In the genomic region with DNA sequence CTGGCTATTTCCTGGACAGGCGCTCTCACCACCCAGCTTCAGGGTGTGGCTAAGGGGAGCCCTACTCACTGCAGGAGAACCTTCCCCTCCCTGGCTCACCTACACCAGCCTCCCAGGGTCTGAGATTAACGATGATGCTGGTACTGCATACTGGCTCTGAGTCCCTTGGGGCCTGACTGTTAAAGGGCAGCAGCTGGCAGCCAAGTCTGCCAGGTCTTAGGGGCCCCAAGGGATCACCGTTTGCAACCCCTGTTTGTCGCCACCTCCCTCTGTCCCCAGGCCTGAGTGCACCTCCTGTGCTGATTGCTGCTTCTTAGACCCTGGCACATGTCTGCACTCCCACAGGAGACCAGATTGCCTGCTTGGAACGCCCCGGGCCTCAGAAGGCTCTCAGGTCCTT, we compare ENCODE assay signal across 29 mouse cellular contexts. TPM values are rescaled to one million over a fixed set of nuclear protein-coding genes. Genes with fewer than 3 reads are reported as not detected.
DNase-seq lines count a peak whose midpoint lies in the region; ATAC-seq and TF ChIP-seq lines count a peak whose summit lies in the region.
"Had no signal": no experiment of that assay in that cellular context is flagged by ENCODE, and none has a peak within 500 bp of the region (broad histone marks: within the 10 kb centered on the region; RNA-seq: fewer than 3 reads in every experiment).

No protein-coding gene starts in this region.

- no peak overlapping the region for H3K4me3 ChIP-seq in hindbrain, postnatal 0 days (ENCODE audit: low read length)
- H3K4me3 ChIP-seq in hindbrain, embryonic 12.5 days, result no peak overlapping the region
- H3K4me3 ChIP-seq in E14TG2a.4 (replicated peaks; ENCODE audit: low read length), result peak overlapping the region; percentile 30
- H3K4me3 ChIP-seq: erythroblast, embryonic 14.5 days; forebrain, embryonic 15.5 days; left cerebral cortex, adult 2 months; limb, embryonic 15.5 days; liver, embryonic 15.5 days; midbrain, embryonic 10.5 days; stomach, embryonic 15.5 days had no signal

- H3K27me3 ChIP-seq in hindbrain, postnatal 0 days (ENCODE audit: insufficient read depth, low read length), result no peaks in the 10 kb centered on the region
- peaks cover 63% of the 10 kb centered on the region for H3K27me3 ChIP-seq in hindbrain, embryonic 12.5 days
- peaks cover 15% of the 10 kb centered on the region for H3K27me3 ChIP-seq in E14TG2a.4 (ENCODE audit: insufficient read depth, low read length)
- H3K27me3 ChIP-seq: forebrain, embryonic 15.5 days had no signal

- 0 out of 2 replicates have a peak overlapping the region, but pooled peaks have one; percentile 9 for H3K9ac ChIP-seq in hindbrain, postnatal 0 days (replicated peaks; ENCODE audit: low read length)
- H3K9ac ChIP-seq in hindbrain, embryonic 12.5 days, result no peak overlapping the region
- H3K9ac ChIP-seq: forebrain, embryonic 15.5 days; limb, embryonic 15.5 days; liver, embryonic 15.5 days; stomach, embryonic 15.5 days had no signal

- H3K4me1 ChIP-seq in hindbrain, postnatal 0 days (ENCODE audit: insufficient read depth, low read length), result peaks cover 19% of the 10 kb centered on the region
- peaks cover 52% of the 10 kb centered on the region for H3K4me1 ChIP-seq in hindbrain, embryonic 12.5 days
- H3K4me1 ChIP-seq in E14TG2a.4 (replicated peaks; ENCODE audit: low read depth, low read length), result peaks cover 90% of the 10 kb centered on the region

- H3K9me3 ChIP-seq in hindbrain, postnatal 0 days (ENCODE audit: low read length), result no peaks in the 10 kb centered on the region
- no peaks in the 10 kb centered on the region for H3K9me3 ChIP-seq in hindbrain, embryonic 12.5 days (replicated peaks)
- H3K9me3 ChIP-seq in E14TG2a.4 (ENCODE audit: low read length), result no peaks in the 10 kb centered on the region
- H3K9me3 ChIP-seq: forebrain, embryonic 15.5 days; limb, embryonic 15.5 days; liver, embryonic 15.5 days; midbrain, embryonic 10.5 days; stomach, embryonic 15.5 days had no signal

- no peak overlapping the region for H3K27ac ChIP-seq in hindbrain, postnatal 0 days
- H3K27ac ChIP-seq in hindbrain, embryonic 12.5 days, result no peak overlapping the region
- H3K27ac ChIP-seq: forebrain, embryonic 15.5 days; left cerebral cortex, adult 2 months; limb, embryonic 15.5 days; liver, embryonic 15.5 days; macrophage; midbrain, embryonic 10.5 days; stomach, embryonic 15.5 days had no signal

- WGBS in hindbrain, postnatal 0 days, result 38% methylated on average over 6 of the region's 6 CpGs
- 48% methylated on average over 6 of the region's 6 CpGs for WGBS in hindbrain, embryonic 12.5 days

- ATAC-seq in cerebellum, adult (ENCODE audit: insufficient number of reproducible peaks, low FRiP score, low TSS enrichment), result no peak
- ATAC-seq in hindbrain, postnatal 0 days, result no peak
- ATAC-seq in hindbrain, embryonic 12.5 days (ENCODE audit: low FRiP score), result no peak
- ATAC-seq: forebrain, embryonic 15.5 days; lung, postnatal 0 days; midbrain, embryonic 16.5 days had no signal

- no peak for TF ChIP-seq CTCF in hindbrain, postnatal 0 days (IDR thresholded peaks at IDR 0.05; ENCODE audit: low read depth)
- no peak for TF ChIP-seq CTCF in E14TG2a.4 (conservative IDR thresholded peaks at IDR 0.05; ENCODE audit: low read length)

- DNase-seq in cerebellum, adult 9-11 months, result peak; percentile 43
- DNase-seq in hindbrain, postnatal 0 days (ENCODE audit: low spot score), result no peak
- DNase-seq in spleen, postnatal 36 days (ENCODE audit: low spot score in 2 of 2), result peak; percentile 78 to 80
- DNase-seq in lung, adult 18-20 months, result no peak
- DNase-seq: adrenal gland, postnatal 14 days; cerebellum, adult 8-10 months; gastrocnemius, postnatal 14 days; heart, adult 11 months; kidney, adult 2 months; kidney, postnatal 10 days; right cerebral cortex, postnatal 14 days; thymus, postnatal 25 days had no signal

- no peak overlapping the region for H3K4me2 ChIP-seq in hindbrain, postnatal 0 days (ENCODE audit: low read depth, low read length)
- H3K4me2 ChIP-seq in hindbrain, embryonic 12.5 days (replicated peaks), result no peak overlapping the region
- H3K4me2 ChIP-seq: forebrain, embryonic 15.5 days; heart, embryonic 11.5 days; limb, embryonic 15.5 days; liver, embryonic 15.5 days; stomach, embryonic 15.5 days had no signal

- no peaks in the 10 kb centered on the region for H3K36me3 ChIP-seq in hindbrain, postnatal 0 days (ENCODE audit: insufficient read depth, low read length)
- no peaks in the 10 kb centered on the region for H3K36me3 ChIP-seq in hindbrain, embryonic 12.5 days
- H3K36me3 ChIP-seq in E14TG2a.4 (ENCODE audit: insufficient read depth, low read length), result no peaks in the 10 kb centered on the region
- H3K36me3 ChIP-seq: forebrain, embryonic 15.5 days; limb, embryonic 15.5 days; liver, embryonic 15.5 days; midbrain, embryonic 10.5 days; stomach, embryonic 15.5 days had no signal

RNA-seq across cellular contexts. Expression of a gene that starts 7.3 kb away (rescaled TPM):
- total RNA-seq in hindbrain, postnatal 0 days (2014; rRNA removed), result 230 and 246 TPM in 2 replicates
- polyA plus RNA-seq in hindbrain, postnatal 0 days (2015; fragmentation: Nextera tagmentation; extraction: Ambion mirVana), result 51.4 and 52.9 TPM in 2 replicates
- 23.0 and 25.6 TPM in 2 replicates for polyA plus RNA-seq in hindbrain, embryonic 12.5 days (2016; fragmentation: Nextera tagmentation; extraction: Ambion mirVana)
- total RNA-seq: hematopoietic stem cell, adult 5-6 weeks had no signal
- polyA plus RNA-seq: C2C12; erythroblast, embryonic 14.5 days had no signal

RNA-seq across cellular contexts. Expression of a gene that starts 45.2 kb away (rescaled TPM):
- 0.43 and 1.3 TPM in 2 replicates for total RNA-seq in hindbrain, postnatal 0 days (2014; rRNA removed)
- 0.24 and 0.45 TPM in 2 replicates for polyA plus RNA-seq in hindbrain, postnatal 0 days (2015; fragmentation: Nextera tagmentation; extraction: Ambion mirVana)
- polyA plus RNA-seq in hindbrain, embryonic 12.5 days (2016; fragmentation: Nextera tagmentation; extraction: Ambion mirVana), result 0.30 TPM in 1 of 2 replicates, not detected in the other
- polyA plus RNA-seq: C2C12; erythroblast, embryonic 14.5 days; midbrain, embryonic 10.5 days had no signal

RNA-seq across cellular contexts. Expression of a gene that starts 55.8 kb away (rescaled TPM):
- total RNA-seq in hindbrain, postnatal 0 days (2014; rRNA removed), result 3.9 and 8.2 TPM in 2 replicates
- polyA plus RNA-seq in hindbrain, postnatal 0 days (2015; fragmentation: Nextera tagmentation; extraction: Ambion mirVana), result 3.2 and 4.7 TPM in 2 replicates
- polyA plus RNA-seq in hindbrain, embryonic 12.5 days (2016; fragmentation: Nextera tagmentation; extraction: Ambion mirVana), result 0.06 and 0.38 TPM in 2 replicates
- total RNA-seq: gastrocnemius, postnatal 14 days had no signal
- polyA plus RNA-seq: C2C12; heart, postnatal 0 days; lung, postnatal 0 days; macrophage had no signal

Comparison
In these comparisons a context has a peak if more than half of its experiments do, and no peak if none do; other contexts are left out.
1. DNase-seq: peak in cerebellum, adult 9-11 months (single experiment) and spleen, postnatal 36 days (2 of 2); none in hindbrain, postnatal 0 days (single experiment) and lung, adult 18-20 months (0 of 2).